Mouse (Mus musculus) erythroblast, adult 5-6 weeks (primary cell): Measurements from ENCODE around the gene Hist1h2bh. TPM values are rescaled to one million over a fixed set of nuclear protein-coding genes. Genes with fewer than 3 reads are reported as not detected.

ENCODE experiments used
- total RNA-seq, 2 experiments: library from RNA; stranded (forward) in 1 of 2; stranded (reverse) in 1 of 2; fragments of 150-400 nt in 1 of 2; fragments of 200-764, 138-1000 nt in 1 of 2; gene quantifications; 2 replicates each; pipeline versions ENCODE4 v1.2.3 to v1.2.4; 2015 to 2017; ENCODE audit warnings: low replicate concordance in 2 of 2

Gene Hist1h2bh
- total RNA-seq, 2 experiments from 2014 or later = 13.4 to 67.3 TPM

Other genes starting within 250 kb of the Hist1h2bh start
Only the 30 nearest of the 34 such genes appear.
- gene Zfp322a, start 174.2 kb downstream of the Hist1h2bh start, total RNA-seq (2015; ENCODE audit: low replicate concordance) = 10.4 and 10.8 TPM in 2 replicates
- 10.9 and 11.2 TPM in 2 replicates for gene Zfp322a, start 174.2 kb downstream of the Hist1h2bh start, total RNA-seq (2017; ENCODE audit: low replicate concordance)
- gene Abt1, start 119.5 kb downstream of the Hist1h2bh start, total RNA-seq (2015; ENCODE audit: low replicate concordance) = 1.7 and 1.9 TPM in 2 replicates
- gene Abt1, start 119.5 kb downstream of the Hist1h2bh start, total RNA-seq (2017; ENCODE audit: low replicate concordance) = 1.4 and 1.7 TPM in 2 replicates
- 4.2 and 4.4 TPM in 2 replicates for gene Btn1a1, start 77.5 kb downstream of the Hist1h2bh start, total RNA-seq (2015; ENCODE audit: low replicate concordance)
- gene Btn1a1, start 77.5 kb downstream of the Hist1h2bh start, total RNA-seq (2017; ENCODE audit: low replicate concordance) = 6.5 and 15.5 TPM in 2 replicates
- not detected in 2 replicates for gene Btn2a2, start 54.5 kb downstream of the Hist1h2bh start, total RNA-seq (2015; ENCODE audit: low replicate concordance)
- gene Btn2a2, start 54.5 kb downstream of the Hist1h2bh start, total RNA-seq (2017; ENCODE audit: low replicate concordance) = not detected in 2 replicates
- gene Hist1h4h, start 12.3 kb downstream of the Hist1h2bh start, total RNA-seq (2015; ENCODE audit: low replicate concordance) = 19.8 and 50.6 TPM in 2 replicates
- gene Hist1h4h, start 12.3 kb downstream of the Hist1h2bh start, total RNA-seq (2017; ENCODE audit: low replicate concordance) = 443 and 524 TPM in 2 replicates
- gene Hist1h2af, start 9.5 kb downstream of the Hist1h2bh start, total RNA-seq (2015; ENCODE audit: low replicate concordance) = 20.7 and 32.7 TPM in 2 replicates
- gene Hist1h2af, start 9.5 kb downstream of the Hist1h2bh start, total RNA-seq (2017; ENCODE audit: low replicate concordance) = 925 and 1,298 TPM in 2 replicates
- 74.4 and 97.2 TPM in 2 replicates for gene Hist1h3g, start 8.0 kb downstream of the Hist1h2bh start, total RNA-seq (2015; ENCODE audit: low replicate concordance)
- 54.5 and 131 TPM in 2 replicates for gene Hist1h3g, start 8.0 kb downstream of the Hist1h2bh start, total RNA-seq (2017; ENCODE audit: low replicate concordance)
- 12.7 and 21.7 TPM in 2 replicates for gene Hist1h3f, start 660 bp upstream of the Hist1h2bh start, total RNA-seq (2015; ENCODE audit: low replicate concordance)
- 51.2 and 57.7 TPM in 2 replicates for gene Hist1h3f, start 660 bp upstream of the Hist1h2bh start, total RNA-seq (2017; ENCODE audit: low replicate concordance)
- gene Hist1h4f, start 8.3 kb upstream of the Hist1h2bh start, total RNA-seq (2015; ENCODE audit: low replicate concordance) = 55.5 and 68.5 TPM in 2 replicates
- 1,011 and 1,279 TPM in 2 replicates for gene Hist1h4f, start 8.3 kb upstream of the Hist1h2bh start, total RNA-seq (2017; ENCODE audit: low replicate concordance)
- gene Hist1h1d, start 9.9 kb upstream of the Hist1h2bh start, total RNA-seq (2015; ENCODE audit: low replicate concordance) = 14.6 and 16.7 TPM in 2 replicates
- 170 and 238 TPM in 2 replicates for gene Hist1h1d, start 9.9 kb upstream of the Hist1h2bh start, total RNA-seq (2017; ENCODE audit: low replicate concordance)
- gene Hist1h3e, start 19.0 kb upstream of the Hist1h2bh start, total RNA-seq (2015; ENCODE audit: low replicate concordance) = 37.3 and 49.5 TPM in 2 replicates
- 84.7 and 92.0 TPM in 2 replicates for gene Hist1h3e, start 19.0 kb upstream of the Hist1h2bh start, total RNA-seq (2017; ENCODE audit: low replicate concordance)
- gene Hist1h2ae, start 27.8 kb upstream of the Hist1h2bh start, total RNA-seq (2015; ENCODE audit: low replicate concordance) = 1.7 TPM in 1 of 2 replicates, not detected in the other
- gene Hist1h2ae, start 27.8 kb upstream of the Hist1h2bh start, total RNA-seq (2017; ENCODE audit: low replicate concordance) = 122 and 175 TPM in 2 replicates
- 170 and 206 TPM in 2 replicates for gene Hist1h2bg, start 28.0 kb upstream of the Hist1h2bh start, total RNA-seq (2015; ENCODE audit: low replicate concordance)
- gene Hist1h2bg, start 28.0 kb upstream of the Hist1h2bh start, total RNA-seq (2017; ENCODE audit: low replicate concordance) = 470 and 670 TPM in 2 replicates
- 208 and 222 TPM in 2 replicates for gene Hist1h2bf, start 30.8 kb upstream of the Hist1h2bh start, total RNA-seq (2015; ENCODE audit: low replicate concordance)
- gene Hist1h2bf, start 30.8 kb upstream of the Hist1h2bh start, total RNA-seq (2017; ENCODE audit: low replicate concordance) = 253 and 407 TPM in 2 replicates
- not detected in 2 replicates for gene Hist1h2ad, start 31.0 kb upstream of the Hist1h2bh start, total RNA-seq (2015; ENCODE audit: low replicate concordance)
- 370 and 678 TPM in 2 replicates for gene Hist1h2ad, start 31.0 kb upstream of the Hist1h2bh start, total RNA-seq (2017; ENCODE audit: low replicate concordance)
- gene Hist1h3d, start 32.4 kb upstream of the Hist1h2bh start, total RNA-seq (2015; ENCODE audit: low replicate concordance) = 52.8 and 69.6 TPM in 2 replicates
- 50.4 and 63.8 TPM in 2 replicates for gene Hist1h3d, start 32.4 kb upstream of the Hist1h2bh start, total RNA-seq (2017; ENCODE audit: low replicate concordance)
- gene Hist1h4d, start 38.2 kb upstream of the Hist1h2bh start, total RNA-seq (2015; ENCODE audit: low replicate concordance) = 243 and 262 TPM in 2 replicates
- 403 and 449 TPM in 2 replicates for gene Hist1h4d, start 38.2 kb upstream of the Hist1h2bh start, total RNA-seq (2017; ENCODE audit: low replicate concordance)
- gene Hist1h2be, start 77.7 kb upstream of the Hist1h2bh start, total RNA-seq (2015; ENCODE audit: low replicate concordance) = 6.7 and 17.6 TPM in 2 replicates
- gene Hist1h2be, start 77.7 kb upstream of the Hist1h2bh start, total RNA-seq (2017; ENCODE audit: low replicate concordance) = 69.9 and 74.3 TPM in 2 replicates
- gene Hist1h1e, start 79.2 kb upstream of the Hist1h2bh start, total RNA-seq (2015; ENCODE audit: low replicate concordance) = 468 and 530 TPM in 2 replicates
- gene Hist1h1e, start 79.2 kb upstream of the Hist1h2bh start, total RNA-seq (2017; ENCODE audit: low replicate concordance) = 717 and 954 TPM in 2 replicates
- gene Hist1h2ac, start 140.6 kb upstream of the Hist1h2bh start, total RNA-seq (2015; ENCODE audit: low replicate concordance) = 5.6 and 12.3 TPM in 2 replicates
- 55.5 and 70.6 TPM in 2 replicates for gene Hist1h2ac, start 140.6 kb upstream of the Hist1h2bh start, total RNA-seq (2017; ENCODE audit: low replicate concordance)
- 44.9 and 49.2 TPM in 2 replicates for gene Hist1h2bc, start 140.8 kb upstream of the Hist1h2bh start, total RNA-seq (2015; ENCODE audit: low replicate concordance)
- gene Hist1h2bc, start 140.8 kb upstream of the Hist1h2bh start, total RNA-seq (2017; ENCODE audit: low replicate concordance) = 164 and 206 TPM in 2 replicates
- not detected in 2 replicates for gene Hist1h1t, start 152.4 kb upstream of the Hist1h2bh start, total RNA-seq (2015; ENCODE audit: low replicate concordance)
- gene Hist1h1t, start 152.4 kb upstream of the Hist1h2bh start, total RNA-seq (2017; ENCODE audit: low replicate concordance) = 1.9 and 2.0 TPM in 2 replicates
- gene Hist1h4c, start 155.1 kb upstream of the Hist1h2bh start, total RNA-seq (2015; ENCODE audit: low replicate concordance) = 59.8 and 77.5 TPM in 2 replicates
- 249 and 402 TPM in 2 replicates for gene Hist1h4c, start 155.1 kb upstream of the Hist1h2bh start, total RNA-seq (2017; ENCODE audit: low replicate concordance)
- gene Hfe, start 167.5 kb upstream of the Hist1h2bh start, total RNA-seq (2015; ENCODE audit: low replicate concordance) = 5.0 and 17.9 TPM in 2 replicates
- 2.0 and 4.5 TPM in 2 replicates for gene Hfe, start 167.5 kb upstream of the Hist1h2bh start, total RNA-seq (2017; ENCODE audit: low replicate concordance)
- 188 and 215 TPM in 2 replicates for gene Hist1h1c, start 195.4 kb upstream of the Hist1h2bh start, total RNA-seq (2015; ENCODE audit: low replicate concordance)
- 1,447 and 1,942 TPM in 2 replicates for gene Hist1h1c, start 195.4 kb upstream of the Hist1h2bh start, total RNA-seq (2017; ENCODE audit: low replicate concordance)
- gene Hist1h3c, start 202.2 kb upstream of the Hist1h2bh start, total RNA-seq (2015; ENCODE audit: low replicate concordance) = 41.1 and 59.8 TPM in 2 replicates
- gene Hist1h3c, start 202.2 kb upstream of the Hist1h2bh start, total RNA-seq (2017; ENCODE audit: low replicate concordance) = 178 and 330 TPM in 2 replicates
- gene Hist1h2bb, start 203.3 kb upstream of the Hist1h2bh start, total RNA-seq (2015; ENCODE audit: low replicate concordance) = 79.4 and 128 TPM in 2 replicates
- 1,415 and 1,638 TPM in 2 replicates for gene Hist1h2bb, start 203.3 kb upstream of the Hist1h2bh start, total RNA-seq (2017; ENCODE audit: low replicate concordance)
- 12.5 and 24.5 TPM in 2 replicates for gene Hist1h2ab, start 207.7 kb upstream of the Hist1h2bh start, total RNA-seq (2015; ENCODE audit: low replicate concordance)
- gene Hist1h2ab, start 207.7 kb upstream of the Hist1h2bh start, total RNA-seq (2017; ENCODE audit: low replicate concordance) = 1,181 and 1,326 TPM in 2 replicates
- 179 and 183 TPM in 2 replicates for gene Hist1h3b, start 208.9 kb upstream of the Hist1h2bh start, total RNA-seq (2015; ENCODE audit: low replicate concordance)
- gene Hist1h3b, start 208.9 kb upstream of the Hist1h2bh start, total RNA-seq (2017; ENCODE audit: low replicate concordance) = 251 and 270 TPM in 2 replicates
- gene Hist1h4b, start 213.6 kb upstream of the Hist1h2bh start, total RNA-seq (2015; ENCODE audit: low replicate concordance) = 50.5 and 52.2 TPM in 2 replicates
- gene Hist1h4b, start 213.6 kb upstream of the Hist1h2bh start, total RNA-seq (2017; ENCODE audit: low replicate concordance) = 150 and 446 TPM in 2 replicates